Mouse (Mus musculus): ENCODE data around the gene Magohb.

The Magohb gene

GRCm38 (mm10) chr6:131247206-131247605 lies 45.8 kb downstream of the Magohb start, which contains the start of gene Klra2:
Gene Klra2 (minus strand): TSS chr6:131247362.
- DNase-seq = no peak

DNA sequence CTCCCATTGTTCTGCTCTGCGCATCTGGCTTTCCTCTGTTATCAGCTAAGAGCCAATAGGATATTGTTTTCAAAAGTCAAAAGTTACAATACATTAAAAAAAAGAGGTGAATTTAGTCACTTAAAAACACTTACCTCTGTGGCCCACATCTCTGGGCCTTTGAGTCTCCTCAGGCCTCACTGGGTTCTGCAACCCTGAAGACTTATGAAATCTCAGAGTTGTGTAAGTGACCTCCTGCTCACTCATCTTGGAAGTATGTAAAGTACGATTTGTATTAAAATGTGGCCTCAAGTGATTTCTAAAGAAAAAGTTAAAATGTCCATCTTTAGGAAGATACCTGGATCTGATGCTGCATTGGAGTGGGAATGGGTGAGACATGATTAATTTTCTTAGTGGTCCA lies 48.0 kb downstream of the Magohb start:
- DNase-seq = no peak
